Mouse (Mus musculus): Measurements from ENCODE around the gene Ndufs8. TPM values are rescaled to one million over a fixed set of nuclear protein-coding genes. Genes with fewer than 3 reads are reported as not detected.
A peak's percentile ranks its signal among the peaks of the same experiment; 100 is the strongest.

Ndufs8 gene
- polyA plus RNA-seq, 1 experiment from 2014 or later = 390 TPM

- DNase-seq (ENCODE audit: low spot score) (no peak), ATAC-seq (replicated peaks; ENCODE audit: low FRiP score, low TSS enrichment, low read depth) (no peak)
- no peak overlapping the region for H3K27ac ChIP-seq (ENCODE audit: low read depth)
- no peaks in the 10 kb centered on the region for H3K27me3 ChIP-seq (replicated peaks; ENCODE audit: control insufficient read depth, insufficient read depth, low read length)
- no peak overlapping the region for H3K4me3 ChIP-seq (ENCODE audit: low read depth, low read length)
- H3K4me2 ChIP-seq (ENCODE audit: low read length) = no peak overlapping the region
- H3K4me1 ChIP-seq (replicated peaks; ENCODE audit: control insufficient read depth, insufficient read depth, low read length) = no peaks in the 10 kb centered on the region
- WGBS = 75% methylated on average over 8 of the region's 8 CpGs
- H3K9me3 ChIP-seq (ENCODE audit: control insufficient read depth, low read length) = no peaks in the 10 kb centered on the region
- peaks cover 90% of the 10 kb centered on the region for H3K36me3 ChIP-seq (ENCODE audit: control insufficient read depth, insufficient read depth, low read length)
- H3K9ac ChIP-seq (ENCODE audit: low read length) = no peak overlapping the region
Measured at GRCm38 (mm10) chr19:3890181-3890580, 22.4 kb downstream of the Ndufs8 start.

- Histone ChIP-seq H3K36me3 (ENCODE audit: control insufficient read depth, insufficient read depth, low read length) (peaks cover 83% of the 10 kb centered on the region), H3K4me2 (ENCODE audit: low read length) (no peak overlapping the region), H3K4me3 (ENCODE audit: low read depth, low read length) (no peak overlapping the region), H3K4me1 (replicated peaks; ENCODE audit: control insufficient read depth, insufficient read depth, low read length) (peaks cover 5% of the 10 kb centered on the region; the same call in 1 of the 2 replicates), H3K9ac (ENCODE audit: low read length) (no peak overlapping the region), H3K27ac (ENCODE audit: low read depth) (no peak overlapping the region), H3K9me3 (ENCODE audit: control insufficient read depth, low read length) (no peaks in the 10 kb centered on the region), H3K27me3 (replicated peaks; ENCODE audit: control insufficient read depth, insufficient read depth, low read length) (no peaks in the 10 kb centered on the region)
- no peak for ATAC-seq (replicated peaks; ENCODE audit: low FRiP score, low TSS enrichment, low read depth)
- DNase-seq (ENCODE audit: low spot score) = no peak
- WGBS = 91% methylated on average over 5 of the region's 5 CpGs
Measured at GRCm38 (mm10) chr19:3889096-3889495, 23.5 kb downstream of the Ndufs8 start.

DNA sequence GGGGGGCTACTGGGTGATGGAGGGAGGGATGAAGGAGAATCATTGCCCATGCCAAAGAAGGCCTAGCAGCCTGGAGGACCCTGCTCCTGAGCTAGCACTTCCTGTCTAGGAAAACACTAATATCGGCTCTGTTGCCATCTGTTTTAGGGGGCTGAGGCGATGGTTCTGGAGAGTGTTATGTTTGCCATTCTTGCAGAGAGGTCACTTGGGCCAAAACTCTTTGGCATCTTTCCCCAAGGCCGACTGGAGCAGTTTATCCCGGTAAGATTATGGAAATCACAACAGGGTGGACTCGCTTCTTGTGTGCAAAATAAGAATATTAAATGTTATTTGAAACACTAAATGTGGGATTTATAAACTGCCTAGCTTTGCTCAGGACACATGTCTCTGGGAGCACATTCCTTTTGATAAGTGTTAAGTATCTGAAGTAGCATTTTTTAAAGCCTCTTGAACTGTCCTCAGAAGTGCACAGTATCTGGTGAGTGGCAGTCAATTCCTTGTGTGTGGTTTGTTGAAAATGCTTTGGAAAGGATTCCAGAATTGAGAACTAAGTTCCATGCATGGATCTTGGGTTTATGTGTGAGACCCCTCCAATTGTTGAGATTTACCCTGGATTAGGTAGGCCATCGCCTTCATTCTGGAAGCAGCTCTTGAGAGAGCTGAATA is 28.1 kb downstream of the Ndufs8 start:
- H3K27ac ChIP-seq (ENCODE audit: low read depth) = 0 out of 2 replicates have a peak overlapping the region, but pooled peaks have one; percentile 25
- no peak overlapping the region for H3K9ac ChIP-seq (ENCODE audit: low read length)
- ATAC-seq (replicated peaks; ENCODE audit: low FRiP score, low TSS enrichment, low read depth) (no peak), DNase-seq (ENCODE audit: low spot score) (no peak)
- no peaks in the 10 kb centered on the region for H3K9me3 ChIP-seq (ENCODE audit: control insufficient read depth, low read length)
- no peak overlapping the region for H3K4me3 ChIP-seq (ENCODE audit: low read depth, low read length)
- H3K36me3 ChIP-seq (ENCODE audit: control insufficient read depth, insufficient read depth, low read length) = peaks cover 37% of the 10 kb centered on the region
- 52% methylated on average over 6 of the region's 6 CpGs for WGBS
- no peaks in the 10 kb centered on the region for H3K27me3 ChIP-seq (replicated peaks; ENCODE audit: control insufficient read depth, insufficient read depth, low read length)
- peaks cover 14% of the 10 kb centered on the region; the same call in 1 of the 2 replicates for H3K4me1 ChIP-seq (replicated peaks; ENCODE audit: control insufficient read depth, insufficient read depth, low read length)
- no peak overlapping the region for H3K4me2 ChIP-seq (ENCODE audit: low read length)

DNA sequence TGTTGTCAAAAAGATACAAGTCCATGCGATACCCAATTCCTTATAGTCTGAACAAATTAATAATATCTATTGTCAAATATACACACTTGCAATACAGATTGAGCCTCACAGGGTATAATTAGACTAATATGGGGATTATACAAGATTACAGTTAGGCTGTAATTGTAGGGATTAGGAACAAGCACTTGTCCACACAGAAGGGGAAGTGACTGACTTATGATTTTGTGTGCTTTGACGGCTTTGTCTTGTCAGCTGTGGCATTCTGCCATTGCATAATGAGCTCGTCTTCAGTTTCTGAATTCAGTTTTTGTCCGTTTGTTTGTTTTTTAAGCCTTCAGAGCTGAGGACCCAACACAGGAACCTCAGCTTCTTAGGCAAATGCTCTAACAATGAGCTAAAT is 30.4 kb downstream of the Ndufs8 start:
- DNase-seq (ENCODE audit: low spot score) (no peak), ATAC-seq (replicated peaks; ENCODE audit: low FRiP score, low TSS enrichment, low read depth) (no peak)
- Histone ChIP-seq H3K4me2 (ENCODE audit: low read length) (no peak overlapping the region), H3K36me3 (ENCODE audit: control insufficient read depth, insufficient read depth, low read length) (peaks cover 21% of the 10 kb centered on the region), H3K9ac (ENCODE audit: low read length) (no peak overlapping the region), H3K4me3 (ENCODE audit: low read depth, low read length) (no peak overlapping the region), H3K4me1 (replicated peaks; ENCODE audit: control insufficient read depth, insufficient read depth, low read length) (peaks cover 14% of the 10 kb centered on the region; the same call in 1 of the 2 replicates), H3K27me3 (replicated peaks; ENCODE audit: control insufficient read depth, insufficient read depth, low read length) (no peaks in the 10 kb centered on the region), H3K27ac (ENCODE audit: low read depth) (no peak overlapping the region), H3K9me3 (ENCODE audit: control insufficient read depth, low read length) (no peaks in the 10 kb centered on the region)
- 85% methylated on average over 4 of the region's 4 CpGs for WGBS

DNA sequence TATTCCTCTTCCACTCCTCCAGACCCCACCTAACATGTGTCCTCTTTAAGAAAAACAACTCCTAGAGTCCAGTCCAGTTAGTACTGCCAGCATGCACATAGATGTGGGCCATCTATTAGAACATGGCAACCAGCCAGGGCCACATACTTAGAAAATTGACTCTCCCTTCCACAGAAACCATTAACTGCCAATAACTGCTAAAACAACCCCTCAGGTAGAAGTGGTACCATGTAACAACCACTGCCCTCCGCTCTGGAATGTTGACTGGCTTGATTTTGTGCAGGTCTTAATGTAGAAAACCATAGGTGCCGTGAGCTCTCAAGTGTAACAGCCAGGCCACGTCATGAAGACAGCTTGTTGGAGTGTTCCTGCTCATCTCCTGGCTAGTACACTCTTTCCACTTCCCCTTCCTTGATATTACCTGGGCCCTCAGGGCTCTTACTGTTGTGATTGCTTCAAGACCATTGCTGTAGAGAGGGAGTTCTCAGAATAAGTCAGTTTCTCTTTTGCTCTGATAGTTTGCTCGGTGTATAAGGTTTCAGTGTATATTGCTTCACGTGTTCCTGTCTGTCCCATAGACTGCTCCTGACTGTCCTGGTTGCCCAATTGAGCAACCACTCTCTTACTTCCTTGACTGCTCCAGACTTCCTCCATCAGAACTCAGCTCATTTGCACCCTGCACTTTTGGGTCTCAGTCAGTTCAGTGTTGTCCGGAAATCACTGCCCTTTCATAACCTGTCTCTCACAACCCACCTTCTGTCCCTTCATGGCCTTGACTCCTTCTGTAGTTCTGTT is 32.3 kb downstream of the Ndufs8 start:
- no peak overlapping the region for H3K9ac ChIP-seq (ENCODE audit: low read length)
- 0 out of 2 replicates have a peak, but pooled peaks cover 18% of the 10 kb centered on the region for H3K36me3 ChIP-seq (ENCODE audit: control insufficient read depth, insufficient read depth, low read length)
- H3K27ac ChIP-seq (ENCODE audit: low read depth) = no peak overlapping the region
- DNase-seq (ENCODE audit: low spot score) (no peak), ATAC-seq (replicated peaks; ENCODE audit: low FRiP score, low TSS enrichment, low read depth) (no peak)
- H3K27me3 ChIP-seq (replicated peaks; ENCODE audit: control insufficient read depth, insufficient read depth, low read length) = no peaks in the 10 kb centered on the region
- peaks cover 14% of the 10 kb centered on the region; the same call in 1 of the 2 replicates for H3K4me1 ChIP-seq (replicated peaks; ENCODE audit: control insufficient read depth, insufficient read depth, low read length)
- H3K4me2 ChIP-seq (ENCODE audit: low read length) = no peak overlapping the region
- no peak overlapping the region for H3K4me3 ChIP-seq (ENCODE audit: low read depth, low read length)
- 86% methylated on average over 6 of the region's 6 CpGs for WGBS
- no peaks in the 10 kb centered on the region for H3K9me3 ChIP-seq (ENCODE audit: control insufficient read depth, low read length)

GRCm38 (mm10) chr19:3875045-3875444 is 37.5 kb downstream of the Ndufs8 start:
- no peak overlapping the region for H3K4me2 ChIP-seq (ENCODE audit: low read length)
- ATAC-seq (replicated peaks; ENCODE audit: low FRiP score, low TSS enrichment, low read depth) (no peak), DNase-seq (ENCODE audit: low spot score) (no peak)
- H3K4me1 ChIP-seq (replicated peaks; ENCODE audit: control insufficient read depth, insufficient read depth, low read length) = peaks cover 3% of the 10 kb centered on the region; the same call in 1 of the 2 replicates
- no peaks in the 10 kb centered on the region for H3K27me3 ChIP-seq (replicated peaks; ENCODE audit: control insufficient read depth, insufficient read depth, low read length)
- 79% methylated on average over 7 of the region's 7 CpGs for WGBS
- no peaks in the 10 kb centered on the region for H3K9me3 ChIP-seq (ENCODE audit: control insufficient read depth, low read length)
- H3K27ac ChIP-seq (ENCODE audit: low read depth) = no peak overlapping the region
- 0 out of 2 replicates have a peak, but pooled peaks cover 13% of the 10 kb centered on the region for H3K36me3 ChIP-seq (ENCODE audit: control insufficient read depth, insufficient read depth, low read length)
- no peak overlapping the region for H3K9ac ChIP-seq (ENCODE audit: low read length)
- H3K4me3 ChIP-seq (ENCODE audit: low read depth, low read length) = no peak overlapping the region

DNA sequence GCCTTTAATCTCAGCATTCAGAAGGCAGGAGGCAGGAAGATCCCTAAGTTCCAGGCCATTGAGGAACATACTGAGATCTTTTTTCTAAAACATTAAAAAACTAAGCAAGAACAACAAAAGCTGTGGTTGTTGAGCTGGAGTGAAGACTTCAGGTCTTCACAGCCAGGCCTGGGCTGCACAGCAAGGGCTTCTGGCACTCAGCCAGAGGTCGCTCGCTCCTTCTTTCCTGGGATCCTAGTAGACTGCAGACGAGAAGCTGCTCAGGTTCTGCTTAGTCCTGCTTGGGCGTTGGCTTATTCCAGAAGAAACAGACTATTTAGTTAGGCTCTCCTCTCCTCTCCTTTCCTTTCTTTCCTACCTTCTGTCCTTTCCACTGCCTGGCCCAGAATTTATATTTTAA is 40.2 kb downstream of the Ndufs8 start:
- Histone ChIP-seq H3K27ac (ENCODE audit: low read depth) (no peak overlapping the region), H3K4me1 (replicated peaks; ENCODE audit: control insufficient read depth, insufficient read depth, low read length) (peaks cover 4% of the 10 kb centered on the region), H3K4me2 (ENCODE audit: low read length) (no peak overlapping the region), H3K27me3 (replicated peaks; ENCODE audit: control insufficient read depth, insufficient read depth, low read length) (no peaks in the 10 kb centered on the region), H3K9ac (ENCODE audit: low read length) (no peak overlapping the region), H3K9me3 (ENCODE audit: control insufficient read depth, low read length) (no peaks in the 10 kb centered on the region), H3K36me3 (ENCODE audit: control insufficient read depth, insufficient read depth, low read length) (0 out of 2 replicates have a peak, but pooled peaks cover 13% of the 10 kb centered on the region), H3K4me3 (ENCODE audit: low read depth, low read length) (no peak overlapping the region)
- no peak for ATAC-seq (replicated peaks; ENCODE audit: low FRiP score, low TSS enrichment, low read depth)
- WGBS = 60% methylated on average over 4 of the region's 4 CpGs
- no peak for DNase-seq (ENCODE audit: low spot score)

GRCm38 (mm10) chr19:3871468-3871867 is 41.1 kb downstream of the Ndufs8 start:
- Histone ChIP-seq H3K4me2 (ENCODE audit: low read length) (no peak overlapping the region), H3K27me3 (replicated peaks; ENCODE audit: control insufficient read depth, insufficient read depth, low read length) (no peaks in the 10 kb centered on the region), H3K27ac (ENCODE audit: low read depth) (no peak overlapping the region), H3K9me3 (ENCODE audit: control insufficient read depth, low read length) (no peaks in the 10 kb centered on the region), H3K9ac (ENCODE audit: low read length) (no peak overlapping the region), H3K4me1 (replicated peaks; ENCODE audit: control insufficient read depth, insufficient read depth, low read length) (peaks cover 4% of the 10 kb centered on the region), H3K4me3 (ENCODE audit: low read depth, low read length) (no peak overlapping the region), H3K36me3 (ENCODE audit: control insufficient read depth, insufficient read depth, low read length) (peaks cover 9% of the 10 kb centered on the region)
- ATAC-seq (replicated peaks; ENCODE audit: low FRiP score, low TSS enrichment, low read depth) = no peak
- DNase-seq (ENCODE audit: low spot score) = no peak

Data from intestine, embryonic 14.5 days (tissue).